Mouse (Mus musculus): Measurements from ENCODE around the gene Tmem8. TPM values are rescaled to one million over a fixed set of nuclear protein-coding genes. Genes with fewer than 3 reads are reported as not detected.

Gene Tmem8
- 0.88 TPM for polyA plus RNA-seq (2014; fragmentation: Illumina TruSeq; extraction: RNeasy Lipid Tissue Mini Kit (QIAGEN cat#74804))

GRCm38 (mm10) chr17:26113181-26113948 is at the start of gene Tmem8:
Tmem8 (plus strand) TSS chr17:26113299.

GRCm38 (mm10) chr17:26068831-26069739 is 44.0 kb upstream of the Tmem8 start, which contains the start of gene Rab11fip3:
Rab11fip3 (minus strand) TSS chr17:26069555.

GRCm38 (mm10) chr17:26089905-26090632 is 23.0 kb upstream of the Tmem8 start, which contains the start of gene Decr2:
Decr2 (minus strand) TSS chr17:26090337.

GRCm38 (mm10) chr17:26095121-26095740 is 17.9 kb upstream of the Tmem8 start, which contains the start of gene Nme4:
Nme4 (minus strand) TSS chr17:26095602.

GRCm38 (mm10) chr17:26123267-26123684 is 10.2 kb downstream of the Tmem8 start, which contains the start of gene Mrpl28:
Mrpl28 (plus strand) TSS chr17:26123500.

GRCm38 (mm10) chr17:26138239-26138836 is 25.2 kb downstream of the Tmem8 start, which contains the start of gene Axin1:
Axin1 (plus strand) TSS chr17:26138688.

Other genes starting within 250 kb of the Tmem8 start
- gene Mcrip2, start 244.5 kb upstream of the Tmem8 start, polyA plus RNA-seq (2014; fragmentation: Illumina TruSeq; extraction: RNeasy Lipid Tissue Mini Kit (QIAGEN cat#74804)) = not detected
- 10.6 TPM for gene Mettl26, start 238.2 kb upstream of the Tmem8 start, polyA plus RNA-seq (2014; fragmentation: Illumina TruSeq; extraction: RNeasy Lipid Tissue Mini Kit (QIAGEN cat#74804))
- gene Wfikkn1, start 232.4 kb upstream of the Tmem8 start, polyA plus RNA-seq (2014; fragmentation: Illumina TruSeq; extraction: RNeasy Lipid Tissue Mini Kit (QIAGEN cat#74804)) = not detected
- 1.1 TPM for gene Rab40c, start 193.6 kb upstream of the Tmem8 start, polyA plus RNA-seq (2014; fragmentation: Illumina TruSeq; extraction: RNeasy Lipid Tissue Mini Kit (QIAGEN cat#74804))
- 27.4 TPM for gene Pigq, start 168.4 kb upstream of the Tmem8 start, polyA plus RNA-seq (2014; fragmentation: Illumina TruSeq; extraction: RNeasy Lipid Tissue Mini Kit (QIAGEN cat#74804))
- gene Nhlrc4, start 168.3 kb upstream of the Tmem8 start, polyA plus RNA-seq (2014; fragmentation: Illumina TruSeq; extraction: RNeasy Lipid Tissue Mini Kit (QIAGEN cat#74804)) = 0.29 TPM
- not detected for gene A930017K11Rik, start 160.7 kb upstream of the Tmem8 start, polyA plus RNA-seq (2014; fragmentation: Illumina TruSeq; extraction: RNeasy Lipid Tissue Mini Kit (QIAGEN cat#74804))
- 0.51 TPM for gene Capn15, start 127.5 kb upstream of the Tmem8 start, polyA plus RNA-seq (2014; fragmentation: Illumina TruSeq; extraction: RNeasy Lipid Tissue Mini Kit (QIAGEN cat#74804))
- 2.5 TPM for gene Rab11fip3, start 43.7 kb upstream of the Tmem8 start, polyA plus RNA-seq (2014; fragmentation: Illumina TruSeq; extraction: RNeasy Lipid Tissue Mini Kit (QIAGEN cat#74804))
- gene Decr2, start 23.0 kb upstream of the Tmem8 start, polyA plus RNA-seq (2014; fragmentation: Illumina TruSeq; extraction: RNeasy Lipid Tissue Mini Kit (QIAGEN cat#74804)) = 15.7 TPM
- gene Nme4, start 17.7 kb upstream of the Tmem8 start, polyA plus RNA-seq (2014; fragmentation: Illumina TruSeq; extraction: RNeasy Lipid Tissue Mini Kit (QIAGEN cat#74804)) = 2.2 TPM
- gene Mrpl28, start 10.2 kb downstream of the Tmem8 start, polyA plus RNA-seq (2014; fragmentation: Illumina TruSeq; extraction: RNeasy Lipid Tissue Mini Kit (QIAGEN cat#74804)) = 7.3 TPM
- 22.3 TPM for gene Axin1, start 25.4 kb downstream of the Tmem8 start, polyA plus RNA-seq (2014; fragmentation: Illumina TruSeq; extraction: RNeasy Lipid Tissue Mini Kit (QIAGEN cat#74804))
- not detected for gene Pdia2, start 85.8 kb downstream of the Tmem8 start, polyA plus RNA-seq (2014; fragmentation: Illumina TruSeq; extraction: RNeasy Lipid Tissue Mini Kit (QIAGEN cat#74804))
- 0.43 TPM for gene Rgs11, start 89.7 kb downstream of the Tmem8 start, polyA plus RNA-seq (2014; fragmentation: Illumina TruSeq; extraction: RNeasy Lipid Tissue Mini Kit (QIAGEN cat#74804))
- 0.74 TPM for gene Arhgdig, start 94.5 kb downstream of the Tmem8 start, polyA plus RNA-seq (2014; fragmentation: Illumina TruSeq; extraction: RNeasy Lipid Tissue Mini Kit (QIAGEN cat#74804))
- 37.1 TPM for gene Fam234a, start 130.9 kb downstream of the Tmem8 start, polyA plus RNA-seq (2014; fragmentation: Illumina TruSeq; extraction: RNeasy Lipid Tissue Mini Kit (QIAGEN cat#74804))
- 70.7 TPM for gene Luc7l, start 139.6 kb downstream of the Tmem8 start, polyA plus RNA-seq (2014; fragmentation: Illumina TruSeq; extraction: RNeasy Lipid Tissue Mini Kit (QIAGEN cat#74804))

Data from ovary, adult 10 weeks (tissue).